Mouse (Mus musculus) midbrain, embryonic 13.5 days (tissue): ENCODE measurements around the gene Psph. TPM values are rescaled to one million over a fixed set of nuclear protein-coding genes. Genes with fewer than 3 reads are reported as not detected.

ENCODE experiments used
- ATAC-seq: fragments of 200-750 bp; cut with Nextera tagmentation; 2 replicates; pipeline ENCODE4 v1.8.0; 2017; ENCODE audit warnings: mild to moderate bottlenecking, moderate TSS enrichment, moderate library complexity
- H3K27ac ChIP-seq: fragments of 300-500 bp; sonication (generic); 2 replicates; pipeline ENCODE4 v1.5.1; 2015; ENCODE audit warnings: inconsistent platforms, mild to moderate bottlenecking, moderate library complexity
- H3K27me3 ChIP-seq: fragments of 300-500 bp; sonication (generic); 2 replicates; pipeline ENCODE4 v1.6.1; 2015; ENCODE audit warnings: mild to moderate bottlenecking, inconsistent platforms
- H3K36me3 ChIP-seq: fragments of 300-500 bp; sonication (generic); 2 replicates; pipeline ENCODE4 v1.6.1; 2015; ENCODE audit warnings: mild to moderate bottlenecking, inconsistent platforms
- H3K4me1 ChIP-seq: fragments of 300-500 bp; sonication (generic); replicated peaks from 2 replicates; pipeline ENCODE4 v1.6.1; 2015; ENCODE audit warnings: inconsistent platforms
- H3K4me2 ChIP-seq: fragments of 300-500 bp; sonication (generic); replicated peaks from 2 replicates; pipeline ENCODE4 v1.6.1; 2015; ENCODE audit warnings: moderate library complexity, mild to moderate bottlenecking, inconsistent platforms
- H3K4me3 ChIP-seq: fragments of 300-500 bp; sonication (generic); replicated peaks from 2 replicates; pipeline ENCODE4 v1.5.1; 2015; ENCODE audit warnings: mild to moderate bottlenecking, inconsistent platforms
- H3K9ac ChIP-seq: fragments of 300-500 bp; sonication (generic); replicated peaks from 2 replicates; pipeline ENCODE4 v1.6.1; 2015; ENCODE audit warnings: mild to moderate bottlenecking, inconsistent platforms
- H3K9me3 ChIP-seq: fragments of 300-500 bp; sonication (generic); 2 replicates; pipeline ENCODE4 v1.6.1; 2016; ENCODE audit warnings: mild to moderate bottlenecking, inconsistent platforms
- WGBS: fragments of 180-500 bp; shearing (Covaris S2); methylation state at CpG from one replicate; pipeline ENCODE4 v1.1.7; 2015; 5-methylcytosine and 5-hydroxymethylcytosine counted together
- polyA plus RNA-seq: library from polyadenylated mRNA; unstranded; fragments of >200 nt; fragmentation: Nextera tagmentation; extraction: Ambion mirVana; gene quantifications from 2 replicates; pipeline ENCODE4 v1.2.1, GENCODE M21; 2015

Gene Psph
- polyA plus RNA-seq, 1 experiment from 2014 or later = 37.4 TPM

DNA sequence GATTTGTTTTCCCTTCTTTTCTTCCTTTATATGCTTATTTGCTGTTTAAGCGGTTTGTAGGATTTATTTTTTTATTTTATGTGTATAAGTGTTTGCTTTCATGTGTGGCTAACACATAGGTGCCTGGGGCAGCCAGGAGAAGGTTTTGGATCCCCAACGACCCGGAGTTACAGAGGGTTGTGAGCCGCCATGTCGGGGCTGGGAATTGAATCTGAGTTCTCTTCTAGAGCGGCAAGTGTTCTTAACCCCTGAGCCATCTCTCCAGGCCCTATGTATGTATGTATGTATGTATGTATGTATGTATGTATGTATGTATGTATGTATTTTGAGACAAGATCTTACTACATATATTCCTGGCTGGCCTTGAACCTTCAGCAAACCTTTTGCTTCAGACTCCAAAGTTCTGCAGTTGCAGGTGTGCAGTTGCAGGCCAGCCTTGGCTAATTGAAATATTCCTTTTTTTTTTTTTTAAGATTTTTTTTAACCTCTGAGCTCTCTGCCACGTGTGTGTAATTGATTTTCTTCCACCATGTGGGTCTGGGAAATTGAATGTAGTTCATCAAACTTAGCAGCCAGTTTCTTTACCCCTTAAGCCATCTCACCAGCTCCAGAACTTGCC, 61.4 kb downstream of the Psph start:
- 19% methylated on average over 7 of the region's 7 CpGs for WGBS
- peaks cover 35% of the 10 kb centered on the region for H3K4me1 ChIP-seq
- H3K27me3 ChIP-seq = no peaks in the 10 kb centered on the region
- no peaks in the 10 kb centered on the region for H3K9me3 ChIP-seq
- no peak for ATAC-seq
- no peaks in the 10 kb centered on the region for H3K36me3 ChIP-seq
- H3K27ac ChIP-seq = no peak overlapping the region
- H3K4me2 ChIP-seq = peak overlapping the region; percentile 53
- peak overlapping the region; percentile 85 for H3K4me3 ChIP-seq
- peak overlapping the region; percentile 97; the same call in 1 of the 2 replicates for H3K9ac ChIP-seq

DNA sequence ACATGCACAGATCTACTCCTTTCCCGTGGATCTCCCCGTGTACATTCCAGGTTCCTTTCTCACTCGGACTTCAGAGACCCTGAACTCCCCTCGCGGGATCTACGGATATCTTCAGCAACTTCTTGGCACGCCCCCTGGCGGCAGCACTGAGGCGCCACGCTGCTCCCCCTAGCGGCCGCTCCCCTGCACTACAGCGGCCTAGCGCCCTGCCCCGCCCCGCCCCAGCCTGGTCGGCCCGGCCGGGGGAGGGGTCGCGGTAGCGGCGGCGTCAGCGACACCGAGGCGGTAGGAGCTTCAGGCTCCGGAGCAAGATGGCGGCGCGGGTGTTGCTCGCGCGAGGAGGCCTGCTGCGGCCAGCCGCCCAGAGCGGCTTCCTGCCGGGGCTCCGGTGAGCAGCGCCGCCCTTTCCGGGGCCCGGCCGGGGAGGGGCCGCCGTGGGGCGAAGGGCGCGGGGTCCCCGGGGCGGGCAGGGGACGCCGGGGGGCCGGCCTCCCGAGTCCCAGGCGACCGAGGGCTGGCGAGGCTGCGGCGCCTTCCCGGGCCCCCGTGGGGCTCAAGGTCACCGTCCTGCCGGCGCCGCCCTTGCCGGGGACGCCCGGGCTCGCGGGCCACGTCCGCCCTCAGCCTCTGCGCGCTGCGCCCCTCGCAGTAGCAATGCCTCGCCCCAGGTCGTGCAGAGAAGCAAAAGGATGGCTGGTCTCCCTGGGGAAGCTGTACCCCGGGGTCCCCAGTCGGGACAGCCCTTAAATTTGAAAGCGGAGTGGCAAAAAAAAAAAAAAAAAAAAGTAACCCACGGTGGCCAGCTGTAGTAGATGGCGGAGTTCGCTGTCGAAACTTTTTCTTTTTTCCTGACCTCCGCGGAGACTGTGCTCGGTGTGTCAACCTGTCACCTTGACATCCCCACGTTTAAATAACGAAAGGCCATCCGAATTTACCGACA, 62.1 kb downstream of the Psph start, which contains the start of gene Nipsnap2:
Gene Nipsnap2 (plus strand): TSS at position 230 of the 940 bp plus-strand sequence.
- under 1% methylated on average over 74 of the region's 93 CpGs for WGBS
- Histone ChIP-seq H3K27ac (peak within 1 kb of the TSS; percentile 95), H3K4me3 (peak within 1 kb of the TSS; percentile 85), H3K9me3 (no peaks in the 10 kb centered on the region), H3K4me1 (peaks cover 30% of the 10 kb centered on the region), H3K4me2 (peak within 1 kb of the TSS; percentile 53), H3K9ac (peak within 1 kb of the TSS; percentile 97), H3K36me3 (peaks cover 2% of the 10 kb centered on the region), H3K27me3 (no peaks in the 10 kb centered on the region)
- ATAC-seq = peak; percentile 95

DNA sequence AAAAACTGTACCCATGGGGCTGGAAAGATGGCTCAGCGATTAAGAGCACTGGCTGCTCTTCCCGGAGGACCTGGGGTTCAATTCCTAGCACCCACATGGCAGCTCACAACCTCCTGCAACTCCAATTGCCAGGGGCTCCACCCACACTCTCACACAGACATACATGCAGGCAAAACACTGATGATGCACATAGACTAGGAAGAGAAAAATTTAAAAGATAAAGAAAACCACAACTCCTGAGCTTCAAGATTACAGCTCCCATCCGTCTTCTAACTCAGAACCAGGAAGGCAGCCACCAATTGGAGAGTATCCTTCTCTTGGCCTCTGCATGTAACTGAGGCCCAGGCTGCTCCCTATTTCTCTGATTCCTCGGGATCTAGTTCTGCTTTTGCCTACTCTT, 63.0 kb downstream of the Psph start:
- no peaks in the 10 kb centered on the region for H3K27me3 ChIP-seq
- no peaks in the 10 kb centered on the region for H3K9me3 ChIP-seq
- H3K9ac ChIP-seq = no peak overlapping the region
- H3K36me3 ChIP-seq = peaks cover 10% of the 10 kb centered on the region
- H3K27ac ChIP-seq = no peak overlapping the region
- ATAC-seq = no peak; the same call in 1 of the 2 replicates
- 55% methylated on average over 4 of the region's 4 CpGs for WGBS
- H3K4me3 ChIP-seq = peak overlapping the region; percentile 85
- H3K4me2 ChIP-seq = peak overlapping the region; percentile 30; the same call in 1 of the 2 replicates
- H3K4me1 ChIP-seq = peaks cover 27% of the 10 kb centered on the region

DNA sequence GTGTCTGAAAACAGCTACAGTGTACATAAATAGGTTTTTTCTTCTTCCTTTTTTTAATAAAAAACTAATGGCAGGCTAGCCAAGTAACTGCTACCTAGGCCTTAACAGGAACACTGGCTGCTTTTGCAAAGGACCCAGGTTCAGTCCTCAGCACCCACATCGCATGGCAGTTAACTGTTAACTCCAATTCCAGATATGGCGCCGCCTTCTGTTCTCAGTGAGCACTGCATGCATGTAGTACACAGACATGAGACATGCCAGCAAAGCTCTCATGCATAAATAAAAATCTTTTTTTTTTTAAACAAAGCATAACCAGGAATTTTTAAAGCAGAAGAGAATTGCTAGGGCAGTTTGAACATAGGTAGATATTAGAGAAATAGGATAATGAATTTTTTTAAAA, 67.1 kb downstream of the Psph start:
- WGBS = 88% methylated on average over 3 of the region's 3 CpGs
- ATAC-seq = no peak
- H3K4me2 ChIP-seq = no peak overlapping the region
- no peaks in the 10 kb centered on the region for H3K9me3 ChIP-seq
- peaks cover 37% of the 10 kb centered on the region for H3K36me3 ChIP-seq
- peaks cover 10% of the 10 kb centered on the region for H3K4me1 ChIP-seq
- no peak overlapping the region for H3K9ac ChIP-seq
- no peak overlapping the region for H3K27ac ChIP-seq
- H3K27me3 ChIP-seq = no peaks in the 10 kb centered on the region
- H3K4me3 ChIP-seq = no peak overlapping the region

DNA sequence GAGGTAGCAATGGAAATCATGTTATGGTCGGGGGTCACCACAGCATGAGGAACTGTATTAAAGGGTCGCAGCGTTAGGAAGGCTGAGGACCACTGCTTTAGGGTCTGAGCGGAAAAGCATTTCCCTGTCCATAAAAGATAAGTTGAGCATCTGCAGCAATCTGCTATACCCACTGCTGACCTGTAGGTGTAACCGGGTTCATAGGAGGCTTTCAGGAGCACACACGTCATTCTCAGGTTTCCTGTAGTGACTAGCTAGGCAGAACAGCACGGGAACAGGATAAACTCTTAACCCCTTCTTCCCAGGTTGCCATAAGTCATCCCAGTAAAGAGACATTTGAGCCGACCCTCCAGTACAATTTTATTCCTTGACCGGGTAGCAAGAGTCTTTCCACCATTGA, 70.2 kb downstream of the Psph start:
- Histone ChIP-seq H3K9ac (no peak overlapping the region), H3K4me1 (peaks cover 10% of the 10 kb centered on the region), H3K27ac (no peak overlapping the region), H3K36me3 (peaks cover 37% of the 10 kb centered on the region), H3K4me3 (no peak overlapping the region), H3K27me3 (no peaks in the 10 kb centered on the region), H3K4me2 (no peak overlapping the region), H3K9me3 (no peaks in the 10 kb centered on the region)
- 88% methylated on average over 9 of the region's 9 CpGs for WGBS
- ATAC-seq = no peak

Other genes starting within 250 kb of the Psph start
- 9.3 and 9.6 TPM in 2 replicates for gene Mmp17, start 203.3 kb downstream of the Psph start, polyA plus RNA-seq
- gene Zfp11, start 117.3 kb downstream of the Psph start, polyA plus RNA-seq = 8.7 and 8.9 TPM in 2 replicates
- gene Sept14, start 78.9 kb downstream of the Psph start, polyA plus RNA-seq = not detected in 2 replicates
- 189 TPM in 2 replicates for gene Mrps17, start 72.0 kb downstream of the Psph start, polyA plus RNA-seq
- 84.1 and 94.5 TPM in 2 replicates for gene Nipsnap2, start 62.4 kb downstream of the Psph start, polyA plus RNA-seq
- gene Sumf2, start 59.5 kb upstream of the Psph start, polyA plus RNA-seq = 33.2 and 37.2 TPM in 2 replicates
- 897 and 927 TPM in 2 replicates for gene Chchd2, start 100.0 kb upstream of the Psph start, polyA plus RNA-seq
- 14.7 and 16.4 TPM in 2 replicates for gene Zbed5, start 108.3 kb upstream of the Psph start, polyA plus RNA-seq
- 0.46 and 0.81 TPM in 2 replicates for gene Phkg1, start 111.1 kb upstream of the Psph start, polyA plus RNA-seq
- gene Nupr1l, start 121.1 kb upstream of the Psph start, polyA plus RNA-seq = 6.3 and 7.2 TPM in 2 replicates
- gene Vkorc1l1, start 154.5 kb upstream of the Psph start, polyA plus RNA-seq = 26.7 and 31.1 TPM in 2 replicates
- 21.7 and 23.3 TPM in 2 replicates for gene Gusb, start 215.6 kb upstream of the Psph start, polyA plus RNA-seq
- gene Asl, start 241.8 kb upstream of the Psph start, polyA plus RNA-seq = 30.4 and 33.4 TPM in 2 replicates
- 79.3 and 82.2 TPM in 2 replicates for gene Crcp, start 241.8 kb upstream of the Psph start, polyA plus RNA-seq